Mouse (Mus musculus) stomach, embryonic 15.5 days (tissue): Measurements from ENCODE around the gene Ets2. TPM values are rescaled to one million over a fixed set of nuclear protein-coding genes. Genes with fewer than 3 reads are reported as not detected.

ENCODE experiments used
- ATAC-seq: fragments of 200-750 bp; cut with Nextera tagmentation; 2 replicates; pipeline ENCODE4 v1.8.0; 2017; ENCODE audit warnings: low read depth, moderate number of reproducible peaks, moderate TSS enrichment; ENCODE audit not compliant: insufficient read depth, low FRiP score
- H3K27ac ChIP-seq: fragments of 300-500 bp; sonication (generic); 2 replicates; pipeline ENCODE4 v1.5.1; 2015; ENCODE audit warnings: mild to moderate bottlenecking, inconsistent platforms
- H3K27me3 ChIP-seq: fragments of 300-500 bp; sonication (generic); replicated peaks from 2 replicates; pipeline ENCODE4 v1.6.1; 2015; ENCODE audit warnings: inconsistent platforms
- H3K36me3 ChIP-seq: fragments of 300-500 bp; sonication (generic); 2 replicates; pipeline ENCODE4 v1.6.1; 2015; ENCODE audit warnings: inconsistent platforms
- H3K4me1 ChIP-seq: fragments of 300-500 bp; sonication (generic); 2 replicates; pipeline ENCODE4 v1.6.1; 2015; ENCODE audit warnings: inconsistent platforms
- H3K4me2 ChIP-seq: fragments of 300-500 bp; sonication (generic); 2 replicates; pipeline ENCODE4 v1.6.1; 2015; ENCODE audit warnings: mild to moderate bottlenecking, inconsistent platforms
- H3K4me3 ChIP-seq: fragments of 300-500 bp; sonication (generic); replicated peaks from 2 replicates; pipeline ENCODE4 v1.5.1; 2015; ENCODE audit warnings: inconsistent platforms
- H3K9ac ChIP-seq: fragments of 300-500 bp; sonication (generic); 2 replicates; pipeline ENCODE4 v1.6.1; 2015; ENCODE audit warnings: inconsistent platforms
- H3K9me3 ChIP-seq: fragments of 300-500 bp; sonication (generic); 2 replicates; pipeline ENCODE4 v1.6.1; 2016; ENCODE audit warnings: inconsistent platforms
- WGBS: fragments of 180-500 bp; shearing (Covaris S2); methylation state at CpG from one replicate; pipeline ENCODE4 v1.1.7; 2015; 5-methylcytosine and 5-hydroxymethylcytosine counted together
- polyA plus RNA-seq: library from polyadenylated mRNA; unstranded; fragments of >200 nt; fragmentation: Nextera tagmentation; extraction: Ambion mirVana; gene quantifications from 2 replicates; pipeline ENCODE4 v1.2.1, GENCODE M21; 2015

Ets2 gene
- polyA plus RNA-seq, 1 experiment from 2014 or later = 59.2 TPM

GRCm38 (mm10) chr16:95741358-95741757 is 39.5 kb downstream of the Ets2 start:
- H3K4me2 ChIP-seq = no peak overlapping the region
- 66% methylated on average over 11 of the region's 11 CpGs for WGBS
- peak overlapping the region; percentile 48; the same call in 1 of the 2 replicates for H3K27ac ChIP-seq
- H3K4me1 ChIP-seq = peaks cover 12% of the 10 kb centered on the region
- no peaks in the 10 kb centered on the region for H3K36me3 ChIP-seq
- H3K9me3 ChIP-seq = no peaks in the 10 kb centered on the region
- H3K9ac ChIP-seq = no peak overlapping the region
- ATAC-seq = no peak
- no peak overlapping the region for H3K4me3 ChIP-seq
- H3K27me3 ChIP-seq = no peaks in the 10 kb centered on the region

GRCm38 (mm10) chr16:95741915-95742739 is 40.3 kb downstream of the Ets2 start:
- 60% methylated on average over 10 of the region's 10 CpGs for WGBS
- Histone ChIP-seq H3K4me3 (no peak overlapping the region), H3K27ac (peak overlapping the region; percentile 48; the same call in 1 of the 2 replicates), H3K4me2 (no peak overlapping the region), H3K27me3 (no peaks in the 10 kb centered on the region), H3K4me1 (peaks cover 12% of the 10 kb centered on the region), H3K36me3 (no peaks in the 10 kb centered on the region), H3K9ac (no peak overlapping the region), H3K9me3 (no peaks in the 10 kb centered on the region)
- ATAC-seq = 0 out of 2 replicates have a peak, but pooled peaks have one; percentile 40

GRCm38 (mm10) chr16:95742740-95743030 is 40.8 kb downstream of the Ets2 start:
- H3K4me1 ChIP-seq = peaks cover 12% of the 10 kb centered on the region
- H3K9me3 ChIP-seq = no peaks in the 10 kb centered on the region
- ATAC-seq = no peak
- no peaks in the 10 kb centered on the region for H3K27me3 ChIP-seq
- H3K36me3 ChIP-seq = no peaks in the 10 kb centered on the region
- no peak overlapping the region for H3K4me3 ChIP-seq
- 18% methylated on average over 6 of the region's 6 CpGs for WGBS
- H3K9ac ChIP-seq = no peak overlapping the region
- no peak overlapping the region for H3K4me2 ChIP-seq
- H3K27ac ChIP-seq = peak overlapping the region; percentile 48; the same call in 1 of the 2 replicates

GRCm38 (mm10) chr16:95743104-95743503 is 41.2 kb downstream of the Ets2 start:
- Histone ChIP-seq H3K9ac (no peak overlapping the region), H3K9me3 (no peaks in the 10 kb centered on the region), H3K4me3 (no peak overlapping the region), H3K27me3 (no peaks in the 10 kb centered on the region), H3K4me1 (peaks cover 12% of the 10 kb centered on the region), H3K36me3 (no peaks in the 10 kb centered on the region), H3K27ac (peak overlapping the region; percentile 67; the same call in 1 of the 2 replicates), H3K4me2 (no peak overlapping the region)
- no peak for ATAC-seq
- WGBS = 37% methylated on average over 4 of the region's 4 CpGs

- Histone ChIP-seq H3K27ac (no peak overlapping the region), H3K36me3 (no peaks in the 10 kb centered on the region), H3K4me3 (no peak overlapping the region), H3K9me3 (no peaks in the 10 kb centered on the region), H3K9ac (no peak overlapping the region), H3K4me1 (peaks cover 23% of the 10 kb centered on the region), H3K4me2 (no peak overlapping the region), H3K27me3 (no peaks in the 10 kb centered on the region)
- no peak for ATAC-seq
- 48% methylated on average over 8 of the region's 8 CpGs for WGBS
Measured at GRCm38 (mm10) chr16:95744771-95745170, 42.9 kb downstream of the Ets2 start.

- no peak for ATAC-seq
- H3K27me3 ChIP-seq = no peaks in the 10 kb centered on the region
- H3K4me2 ChIP-seq = no peak overlapping the region
- H3K4me1 ChIP-seq = peaks cover 30% of the 10 kb centered on the region
- H3K27ac ChIP-seq = no peak overlapping the region
- no peak overlapping the region for H3K9ac ChIP-seq
- no peak overlapping the region for H3K4me3 ChIP-seq
- no peaks in the 10 kb centered on the region for H3K36me3 ChIP-seq
- H3K9me3 ChIP-seq = no peaks in the 10 kb centered on the region
- 73% methylated on average over 3 of the region's 3 CpGs for WGBS
Measured at GRCm38 (mm10) chr16:95745685-95746084, 43.8 kb downstream of the Ets2 start.

GRCm38 (mm10) chr16:95746565-95746964 is 44.7 kb downstream of the Ets2 start:
- no peak for ATAC-seq
- Histone ChIP-seq H3K27ac (no peak overlapping the region), H3K9me3 (no peaks in the 10 kb centered on the region), H3K4me2 (no peak overlapping the region), H3K4me3 (no peak overlapping the region), H3K4me1 (peaks cover 23% of the 10 kb centered on the region), H3K27me3 (no peaks in the 10 kb centered on the region), H3K9ac (no peak overlapping the region), H3K36me3 (no peaks in the 10 kb centered on the region)
- WGBS = 75% methylated on average over 2 of the region's 2 CpGs

- no peak for ATAC-seq
Measured at GRCm38 (mm10) chr16:95749291-95750103, 47.6 kb downstream of the Ets2 start.

GRCm38 (mm10) chr16:95750211-95750629 is 48.3 kb downstream of the Ets2 start:
- Histone ChIP-seq H3K27me3 (no peaks in the 10 kb centered on the region), H3K9me3 (no peaks in the 10 kb centered on the region), H3K9ac (no peak overlapping the region), H3K4me1 (peaks cover 18% of the 10 kb centered on the region), H3K36me3 (no peaks in the 10 kb centered on the region), H3K4me3 (no peak overlapping the region), H3K27ac (no peak overlapping the region), H3K4me2 (no peak overlapping the region)
- WGBS = 67% methylated on average over 6 of the region's 6 CpGs
- no peak for ATAC-seq

More at GRCm38 (mm10) chr16:95749291-95750103, 47.6 kb downstream of the Ets2 start:
- Histone ChIP-seq H3K9me3 (no peaks in the 10 kb centered on the region), H3K4me1 (peaks cover 18% of the 10 kb centered on the region), H3K4me2 (no peak overlapping the region), H3K4me3 (no peak overlapping the region), H3K27ac (0 out of 2 replicates have a peak overlapping the region, but pooled peaks have one; percentile 9), H3K9ac (no peak overlapping the region), H3K27me3 (no peaks in the 10 kb centered on the region), H3K36me3 (no peaks in the 10 kb centered on the region)
- WGBS = 50% methylated on average over 12 of the region's 12 CpGs

- H3K4me2 ChIP-seq = no peak overlapping the region
- H3K27ac ChIP-seq = no peak overlapping the region
- peaks cover 18% of the 10 kb centered on the region for H3K4me1 ChIP-seq
- no peaks in the 10 kb centered on the region for H3K36me3 ChIP-seq
- no peaks in the 10 kb centered on the region for H3K9me3 ChIP-seq
- no peaks in the 10 kb centered on the region for H3K27me3 ChIP-seq
- ATAC-seq = no peak
- WGBS = 63% methylated on average over 9 of the region's 9 CpGs
- H3K4me3 ChIP-seq = no peak overlapping the region
- no peak overlapping the region for H3K9ac ChIP-seq
Measured at GRCm38 (mm10) chr16:95752502-95752901, 50.6 kb downstream of the Ets2 start.

GRCm38 (mm10) chr16:95753295-95753694 is 51.4 kb downstream of the Ets2 start:
- Histone ChIP-seq H3K27me3 (no peaks in the 10 kb centered on the region), H3K27ac (no peak overlapping the region), H3K36me3 (no peaks in the 10 kb centered on the region), H3K4me2 (no peak overlapping the region), H3K9ac (no peak overlapping the region), H3K4me1 (peaks cover 18% of the 10 kb centered on the region), H3K4me3 (no peak overlapping the region), H3K9me3 (no peaks in the 10 kb centered on the region)
- 30% methylated on average over 7 of the region's 7 CpGs for WGBS
- no peak for ATAC-seq
